Mouse (Mus musculus) hindlimb bud, embryonic 11.5 days (tissue): ENCODE results near the gene 1700034J05Rik.

Experiments
- DNase-seq: peaks from one replicate; pipeline ENCODE4 v3.0.0-alpha.2; 2012; ENCODE audit warnings: low read depth, low spot score; ENCODE audit errors: extremely low spot score

1700034J05Rik gene

GRCm38 (mm10) chr6:146954258-146954657, at the start of gene 1700034J05Rik:
Gene 1700034J05Rik (minus strand): TSS chr6:146954422.
- DNase-seq = no peak

GRCm38 (mm10) chr6:146999755-147000154, 45.5 kb upstream of the 1700034J05Rik start:
- no peak for DNase-seq

GRCm38 (mm10) chr6:146999302-146999701, 45.1 kb upstream of the 1700034J05Rik start:
- DNase-seq = no peak

DNA sequence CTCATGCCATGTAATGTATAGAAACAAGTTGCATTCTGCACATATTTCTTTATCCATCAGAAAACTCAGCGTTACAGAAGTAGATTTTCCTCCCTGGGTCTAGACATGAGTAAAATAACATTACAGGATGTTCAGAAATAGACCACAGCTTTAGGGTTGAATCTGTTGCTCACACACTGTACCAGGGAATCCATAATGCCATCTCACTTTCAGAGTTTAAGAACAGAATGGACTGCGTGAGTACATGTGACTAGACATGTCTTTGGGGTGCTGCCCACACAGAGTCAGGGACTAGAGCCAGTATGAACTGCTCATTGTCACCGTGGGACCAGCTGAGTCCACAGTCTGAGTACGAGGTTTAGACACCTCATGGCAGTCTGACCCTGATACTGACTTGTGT, 44.5 kb upstream of the 1700034J05Rik start:
- DNase-seq = no peak

DNA sequence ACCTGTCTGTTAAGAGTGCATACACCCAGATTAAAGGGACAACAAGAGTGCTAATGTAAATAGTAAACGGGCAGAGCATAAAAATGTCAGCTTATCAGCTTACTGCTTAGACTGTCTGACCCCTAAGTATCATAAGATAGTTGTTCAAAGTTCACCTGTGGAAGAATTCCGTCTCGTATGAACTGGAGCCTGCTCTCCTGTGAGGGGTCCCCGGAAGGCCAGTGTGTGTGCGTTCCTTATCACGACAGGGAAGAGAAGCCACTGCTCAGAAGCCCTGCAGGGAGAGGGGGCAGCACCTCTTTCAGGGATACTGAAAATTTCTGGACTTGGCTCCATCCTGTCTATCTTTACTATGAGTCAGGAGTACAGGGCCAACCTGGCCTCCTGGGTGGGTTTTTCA, 42.8 kb upstream of the 1700034J05Rik start:
- DNase-seq = no peak

- DNase-seq = no peak
These were observed 41.7 kb upstream of the 1700034J05Rik start for GRCm38 (mm10) chr6:146995878-146996277.

DNA sequence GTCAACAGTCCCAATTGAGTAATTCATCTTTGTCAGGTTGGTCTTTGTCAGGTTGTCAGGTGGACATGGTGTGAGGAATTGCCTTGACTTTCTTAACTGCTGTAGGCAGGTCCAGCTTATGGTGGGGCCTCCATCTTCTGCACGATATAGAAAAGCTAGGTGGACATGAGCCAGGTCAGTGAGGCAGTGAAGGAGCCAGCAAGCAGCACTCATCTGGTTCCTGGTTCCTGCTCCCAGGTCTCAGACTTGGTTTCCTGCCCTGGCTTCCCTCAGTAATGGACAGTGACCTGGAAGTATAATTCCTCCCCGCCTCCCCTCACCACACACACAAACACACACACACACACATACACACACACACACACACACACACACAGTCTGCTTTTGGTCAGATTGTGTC, 41.2 kb upstream of the 1700034J05Rik start:
- DNase-seq = no peak

DNA sequence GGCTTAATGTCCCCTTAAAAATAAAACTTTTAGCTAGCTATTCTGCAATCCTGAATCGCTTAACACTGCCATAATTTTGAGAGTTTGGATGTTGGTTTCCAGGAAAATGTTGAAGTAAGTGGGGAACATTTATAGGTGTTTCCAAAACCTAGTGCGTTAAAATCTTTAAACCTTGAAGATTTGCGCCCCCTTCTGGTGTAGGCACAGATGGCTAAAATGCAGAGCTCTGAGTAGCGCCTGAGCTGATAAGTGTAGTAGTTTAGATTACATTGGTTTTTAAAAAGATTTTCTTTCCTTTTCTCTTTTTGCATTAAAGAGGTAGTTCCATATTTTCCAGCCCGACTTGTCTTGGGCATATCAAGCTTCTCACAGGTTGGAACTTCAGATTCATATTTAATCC, 40.0 kb upstream of the 1700034J05Rik start:
- no peak for DNase-seq

DNA sequence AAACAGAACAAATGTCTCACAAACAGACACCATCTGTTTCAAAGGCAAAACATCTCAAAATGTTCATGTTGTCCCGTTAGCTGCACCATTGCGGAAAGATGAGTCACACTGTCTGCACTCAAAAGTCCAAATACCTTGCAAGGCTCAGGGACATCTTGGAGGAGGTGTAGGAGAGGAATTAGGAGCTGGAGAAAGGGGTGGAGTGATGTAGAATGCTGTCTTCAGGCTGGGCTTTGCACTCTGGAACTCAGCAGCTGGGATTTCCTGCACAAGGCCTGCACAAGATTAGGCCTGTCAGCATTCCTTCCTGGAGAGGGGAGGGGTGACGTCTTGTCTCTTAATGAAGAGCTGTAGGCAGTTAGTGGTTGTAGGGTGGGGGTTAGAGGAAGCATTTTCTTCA, 30.3 kb upstream of the 1700034J05Rik start:
- DNase-seq = no peak

- no peak for DNase-seq
These were observed 27.1 kb upstream of the 1700034J05Rik start for GRCm38 (mm10) chr6:146981249-146981835.

GRCm38 (mm10) chr6:146979953-146980352, 25.7 kb upstream of the 1700034J05Rik start:
- DNase-seq = no peak

DNA sequence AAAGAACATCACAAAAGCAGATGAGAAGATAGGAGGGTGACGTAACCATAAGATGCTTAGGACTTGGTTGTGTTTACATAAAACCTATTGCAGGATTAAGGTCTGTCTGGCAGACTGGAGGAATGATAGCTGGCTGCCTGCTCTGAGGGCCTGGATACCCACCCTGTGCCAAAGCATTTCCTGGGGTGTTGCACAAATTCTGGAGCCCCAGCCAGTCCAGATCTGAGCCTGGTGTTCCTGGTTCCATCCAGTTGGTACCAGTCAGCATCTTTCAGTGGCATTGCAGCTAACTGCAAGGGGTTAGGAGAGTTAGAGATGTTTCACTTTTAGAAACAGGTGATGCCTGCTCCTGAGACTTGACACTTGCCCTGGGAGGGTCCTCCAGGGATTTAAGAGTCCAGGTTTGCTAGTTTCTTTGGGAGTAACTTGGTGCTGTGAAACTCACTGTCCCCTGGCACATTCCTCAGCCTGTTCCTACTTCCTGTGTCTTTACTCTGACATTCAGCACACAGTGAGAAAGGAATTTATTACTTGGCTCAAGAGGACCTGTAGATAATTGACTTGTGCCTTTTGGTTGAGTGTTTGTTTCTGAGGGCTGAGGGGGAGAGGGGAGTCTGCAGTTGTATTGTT, 25.0 kb upstream of the 1700034J05Rik start:
- DNase-seq = no peak

DNA sequence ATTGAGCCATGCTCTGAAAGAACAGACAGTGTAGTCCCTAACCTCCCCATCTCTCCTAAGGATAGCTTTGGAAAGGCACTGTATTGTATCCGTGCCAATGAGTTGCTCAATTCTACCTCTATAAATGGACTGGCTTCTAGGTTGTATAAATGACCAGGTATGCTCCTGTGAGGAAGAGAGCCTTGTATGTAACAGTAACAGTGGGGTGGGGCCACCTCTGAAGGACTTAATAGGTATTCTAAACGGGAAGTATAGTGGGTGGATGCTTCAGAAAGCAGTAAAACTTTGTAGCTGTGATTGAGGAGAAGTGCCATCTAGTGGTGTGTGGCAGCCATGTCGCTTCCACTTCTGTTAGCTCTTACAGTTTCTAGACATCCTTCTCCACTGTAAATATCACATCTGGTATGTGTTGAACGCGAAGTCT, 24.5 kb upstream of the 1700034J05Rik start:
- no peak for DNase-seq

DNA sequence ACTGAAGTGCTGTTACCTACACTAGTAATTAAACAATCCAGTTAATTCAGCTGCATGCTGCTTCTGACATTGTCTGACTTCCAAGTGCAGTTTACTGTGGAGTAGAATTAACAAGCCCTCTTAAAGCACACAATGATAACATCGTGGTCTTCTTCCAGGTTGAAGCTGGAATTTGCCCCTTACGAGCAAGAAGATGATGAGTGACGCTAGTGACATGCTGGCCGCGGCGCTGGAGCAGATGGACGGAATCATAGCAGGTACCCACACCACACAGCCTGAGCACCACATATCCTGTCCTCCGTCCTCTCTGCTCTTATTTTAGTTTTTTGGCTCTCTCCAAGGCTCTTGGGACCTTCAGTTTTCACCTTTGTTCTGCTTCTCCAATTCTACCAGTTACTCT, 22.2 kb upstream of the 1700034J05Rik start:
- DNase-seq = no peak

- no peak for DNase-seq
These were observed 19.6 kb upstream of the 1700034J05Rik start for GRCm38 (mm10) chr6:146973830-146974229.

GRCm38 (mm10) chr6:146973406-146973805, 19.2 kb upstream of the 1700034J05Rik start:
- DNase-seq = no peak

GRCm38 (mm10) chr6:146972740-146973139, 18.5 kb upstream of the 1700034J05Rik start:
- DNase-seq = no peak

DNA sequence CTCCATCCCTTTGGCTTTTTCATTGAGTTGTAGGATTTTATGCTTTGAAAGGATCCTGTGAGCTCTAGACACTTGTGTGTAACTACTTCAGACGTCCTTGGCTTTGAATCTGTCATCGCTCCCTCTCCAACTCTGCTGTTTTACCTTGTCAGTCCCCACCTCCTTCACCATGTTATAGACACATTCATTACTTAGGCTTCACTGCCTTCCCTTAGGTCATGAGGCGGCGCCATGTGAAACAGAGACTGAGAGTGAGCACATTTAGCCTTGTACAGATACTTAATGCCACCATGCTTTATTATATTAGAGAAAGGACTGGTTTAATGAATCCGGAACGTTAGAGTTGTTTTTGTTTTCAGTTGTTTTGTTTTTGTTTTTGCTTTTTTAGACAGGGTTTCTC, 17.8 kb upstream of the 1700034J05Rik start:
- DNase-seq = no peak

DNA sequence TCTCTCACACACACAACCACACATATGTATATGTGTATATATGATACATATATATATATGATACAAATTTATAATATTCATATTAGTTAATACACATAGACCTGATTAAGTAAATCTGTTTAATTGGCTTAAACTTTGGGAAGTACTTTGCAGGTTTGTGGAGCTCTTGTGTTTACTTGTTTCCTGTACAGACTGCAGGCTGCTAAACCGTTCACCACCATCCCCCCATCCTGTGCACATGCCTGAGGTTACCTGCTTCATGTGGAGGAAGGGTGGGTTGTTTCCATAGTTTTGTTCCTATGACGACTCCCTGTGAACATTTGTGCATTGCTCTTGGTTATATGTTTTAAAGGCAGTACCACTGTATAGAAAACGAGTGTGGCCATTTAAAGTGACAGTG, 17.1 kb upstream of the 1700034J05Rik start:
- no peak for DNase-seq

- no peak for DNase-seq
These were observed 16.6 kb upstream of the 1700034J05Rik start for GRCm38 (mm10) chr6:146970811-146971210.

DNA sequence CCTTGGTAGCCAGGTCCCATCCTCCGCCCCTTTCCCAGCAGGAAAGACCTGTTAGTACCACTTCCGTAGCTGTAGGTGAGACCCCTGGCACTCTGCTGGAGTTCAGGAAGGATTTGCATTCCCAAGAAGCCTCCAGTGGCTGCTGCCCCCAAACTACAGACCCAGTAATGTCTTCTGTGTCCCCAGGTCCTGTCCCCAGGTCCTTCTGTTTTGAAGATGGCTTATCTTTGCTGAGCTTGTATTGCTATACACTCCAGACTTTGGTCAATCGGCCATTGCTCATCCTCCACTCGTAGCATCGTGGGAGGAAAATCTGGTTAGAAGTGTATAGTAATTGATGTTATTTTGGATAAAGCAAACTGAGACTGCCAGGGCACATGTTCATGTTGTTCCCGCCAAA, 13.6 kb upstream of the 1700034J05Rik start:
- DNase-seq = no peak

DNA sequence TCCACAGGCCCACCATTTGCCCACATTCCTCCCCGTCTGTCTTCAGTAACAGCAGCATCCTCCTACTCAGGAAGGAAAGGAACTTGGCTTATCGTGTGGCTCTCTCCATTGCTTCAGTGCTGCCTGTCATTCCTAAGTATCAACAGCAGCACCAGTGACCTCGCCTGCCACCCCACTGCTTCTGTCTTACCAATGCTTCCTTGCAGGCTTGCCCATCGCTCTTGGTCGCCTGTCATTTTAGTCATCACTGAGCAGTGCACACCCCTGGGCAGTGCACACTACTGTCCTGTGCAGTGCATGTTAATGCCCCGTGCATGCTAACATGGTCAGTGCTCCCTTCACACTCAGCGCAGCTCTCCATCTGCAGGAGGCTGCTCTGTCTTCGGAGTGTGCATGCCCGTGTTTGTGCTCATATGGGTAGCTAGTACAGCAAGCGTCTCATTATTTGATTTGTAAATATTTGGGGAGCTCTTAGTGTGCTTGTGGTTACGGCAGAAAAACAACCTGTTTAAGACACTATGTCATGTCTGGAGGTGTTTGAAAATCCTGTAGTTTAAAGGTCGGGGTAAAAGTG, 12.3 kb upstream of the 1700034J05Rik start:
- no peak for DNase-seq
